Mouse (Mus musculus): ENCODE results near the gene Aprt. TPM values are rescaled to one million over a fixed set of nuclear protein-coding genes. Genes with fewer than 3 reads are reported as not detected.

Gene Aprt
- total RNA-seq (2021): 10 to 100 TPM; 91.6 to 94.0 TPM
- long read RNA-seq, transcript Aprt-201 (5 exons, 849 nt): major isoform, 53 of 89 reads
- long read RNA-seq, partial matches to known transcripts: 25 of 89 reads
- long read RNA-seq, other reads (novel, unspliced or antisense): 10 of 89 reads

- DNase-seq (ENCODE audit: low spot score in 2 of 2): peak; percentile 89 to 92
Observed at GRCm38 (mm10) chr8:122576648-122577022, at the start of gene Aprt. TSS of gene Aprt (minus strand) at chr8:122576909.

- no peak for DNase-seq (ENCODE audit: low spot score in 2 of 2)
Observed at GRCm38 (mm10) chr8:122625811-122626210, 49.1 kb upstream of the Aprt start.

- DNase-seq (ENCODE audit: low spot score in 2 of 2): no peak
Observed at GRCm38 (mm10) chr8:122624653-122625052, 47.9 kb upstream of the Aprt start.

- DNase-seq (ENCODE audit: low spot score in 2 of 2): no peak
Observed at GRCm38 (mm10) chr8:122623844-122624642, 47.3 kb upstream of the Aprt start.

- no peak for DNase-seq (ENCODE audit: low spot score in 2 of 2)
Observed at GRCm38 (mm10) chr8:122622727-122623126, 46.0 kb upstream of the Aprt start, which contains the start of gene Pabpn1l. TSS of gene Pabpn1l (minus strand) at chr8:122622739.

- no peak for DNase-seq (ENCODE audit: low spot score in 2 of 2)
Observed at GRCm38 (mm10) chr8:122620446-122620845, 43.7 kb upstream of the Aprt start.

- no peak for DNase-seq (ENCODE audit: low spot score in 2 of 2)
Observed at GRCm38 (mm10) chr8:122618660-122619378, 42.1 kb upstream of the Aprt start.

GRCm38 (mm10) chr8:122617947-122618546, 41.3 kb upstream of the Aprt start:
- DNase-seq (ENCODE audit: low spot score in 2 of 2): peak; percentile 87 to 89

- no peak for DNase-seq (ENCODE audit: low spot score in 2 of 2)
Observed at GRCm38 (mm10) chr8:122616181-122616905, 39.6 kb upstream of the Aprt start.

GRCm38 (mm10) chr8:122611295-122612133, 34.8 kb upstream of the Aprt start, which contains the start of the genes Galns and Trappc2l:
TSS of gene Galns (minus strand) at chr8:122611463.
TSS of gene Trappc2l (plus strand) at chr8:122611640.
- peak; percentile 94 to 95 for DNase-seq (ENCODE audit: low spot score in 2 of 2)

GRCm38 (mm10) chr8:122610612-122611277, 34.0 kb upstream of the Aprt start:
- no peak for DNase-seq (ENCODE audit: low spot score in 2 of 2)

GRCm38 (mm10) chr8:122610209-122610608, 33.5 kb upstream of the Aprt start:
- DNase-seq (ENCODE audit: low spot score in 2 of 2): no peak

GRCm38 (mm10) chr8:122606810-122607209, 30.1 kb upstream of the Aprt start:
- DNase-seq (ENCODE audit: low spot score in 2 of 2): no peak

- no peak for DNase-seq (ENCODE audit: low spot score in 2 of 2)
Observed at GRCm38 (mm10) chr8:122605367-122605766, 28.7 kb upstream of the Aprt start.

GRCm38 (mm10) chr8:122604640-122605039, 27.9 kb upstream of the Aprt start:
- DNase-seq (ENCODE audit: low spot score in 2 of 2): no peak

- no peak for DNase-seq (ENCODE audit: low spot score in 2 of 2)
Observed at GRCm38 (mm10) chr8:122600666-122601065, 24.0 kb upstream of the Aprt start.

- DNase-seq (ENCODE audit: low spot score in 2 of 2): no peak
Observed at GRCm38 (mm10) chr8:122596031-122596430, 19.3 kb upstream of the Aprt start.

- DNase-seq (ENCODE audit: low spot score in 2 of 2): no peak
Observed at GRCm38 (mm10) chr8:122593783-122594507, 17.2 kb upstream of the Aprt start.

GRCm38 (mm10) chr8:122593240-122593639, 16.5 kb upstream of the Aprt start:
- DNase-seq (ENCODE audit: low spot score in 2 of 2): no peak

Data from layer of hippocampus, postnatal 10 days (tissue).